Mouse (Mus musculus) spleen, adult 2 months (tissue): ENCODE measurements at regions not wholly inside any gene's neighbourhood (a gene's known extent, or its start where the extent isn't known, plus 50 kb on each side); places are given as distances from the start of the nearest gene placed in this dataset.

Source experiments
- CTCF ChIP-seq: fragments of 200-500 bp; IDR thresholded peaks from 2 replicates; pipeline ENCODE4 v1.5.1; 2011; ENCODE audit warnings: mild to moderate bottlenecking, inconsistent platforms; ENCODE audit not compliant: insufficient read depth, insufficient read length, insufficient replicate concordance; ENCODE audit errors: extremely low read depth
- POLR2A ChIP-seq: fragments of 200-500 bp; IDR thresholded peaks from 2 replicates; pipeline ENCODE4 v1.6.1; 2011; ENCODE audit warnings: low read depth, low read length, inconsistent platforms

- TF ChIP-seq CTCF (no peak), POLR2A (no peak)
Observed at GRCm38 (mm10) chr6:117678877-117679276, 162.1 kb upstream of the Zfp637 start.
